In genomic region chr8:12822892-12823291, GRCm38 (mm10) we compare ENCODE assay signal across 20 mouse cellular contexts. TPM values are rescaled to one million over a fixed set of nuclear protein-coding genes. Genes with fewer than 3 reads are reported as not detected.
A peak's percentile ranks its signal among the peaks of the same experiment; 100 is the strongest.
DNase-seq lines count a peak whose midpoint lies in the region; ATAC-seq lines count a peak whose summit lies in the region.
"Had no signal": no experiment of that assay in that cellular context is flagged by ENCODE, and none has a peak within 500 bp of the region (broad histone marks: within the 10 kb centered on the region; RNA-seq: fewer than 3 reads in every experiment).

No protein-coding gene starts in this region.

- intact Hi-C loops in heart, postnatal 10 days (cut with DNase I) = no loop called here

- no peaks in the 10 kb centered on the region for H3K9me3 ChIP-seq in heart, embryonic 15.5 days (replicated peaks)
- H3K9me3 ChIP-seq in kidney, embryonic 16.5 days (ENCODE audit: low read length) = no peaks in the 10 kb centered on the region
- no peaks in the 10 kb centered on the region for H3K9me3 ChIP-seq in limb, embryonic 15.5 days
- H3K9me3 ChIP-seq: embryonic facial prominence, embryonic 10.5 days; forebrain, embryonic 13.5 days; heart, embryonic 12.5 days; hindbrain, embryonic 15.5 days had no signal

- WGBS in heart, embryonic 15.5 days = 41% methylated on average over 7 of the region's 7 CpGs
- 44% methylated on average over 7 of the region's 7 CpGs for WGBS in kidney, embryonic 16.5 days
- 60% methylated on average over 7 of the region's 7 CpGs for WGBS in limb, embryonic 15.5 days

- H3K36me3 ChIP-seq in heart, embryonic 15.5 days = peaks cover 18% of the 10 kb centered on the region; the same call in 1 of the 2 replicates
- peaks cover 17% of the 10 kb centered on the region; the same call in 1 of the 2 replicates for H3K36me3 ChIP-seq in kidney, embryonic 16.5 days (ENCODE audit: insufficient read depth, low read length)
- peaks cover 79% of the 10 kb centered on the region for H3K36me3 ChIP-seq in limb, embryonic 15.5 days

- no peak overlapping the region for H3K9ac ChIP-seq in heart, embryonic 15.5 days
- H3K9ac ChIP-seq in kidney, embryonic 16.5 days (replicated peaks; ENCODE audit: low read length) = no peak overlapping the region
- H3K9ac ChIP-seq in limb, embryonic 15.5 days = no peak overlapping the region
- H3K9ac ChIP-seq: forebrain, embryonic 13.5 days; forebrain, postnatal 0 days; heart, embryonic 12.5 days; hindbrain, embryonic 15.5 days had no signal

- no peak overlapping the region for H3K4me2 ChIP-seq in heart, embryonic 15.5 days
- H3K4me2 ChIP-seq in kidney, embryonic 16.5 days (replicated peaks; ENCODE audit: low read depth, low read length) = no peak overlapping the region
- no peak overlapping the region for H3K4me2 ChIP-seq in limb, embryonic 15.5 days
- H3K4me2 ChIP-seq: forebrain, embryonic 13.5 days; heart, embryonic 12.5 days; hindbrain, embryonic 15.5 days had no signal

- ATAC-seq in heart, embryonic 15.5 days (replicated peaks; ENCODE audit: insufficient number of reproducible peaks, insufficient read depth, low FRiP score, low read depth) = no peak
- peak; percentile 50; the same call in 1 of the 2 replicates for ATAC-seq in kidney, embryonic 16.5 days (ENCODE audit: low FRiP score, low TSS enrichment)
- 0 out of 2 replicates have a peak, but pooled peaks have one; percentile 21 for ATAC-seq in limb, embryonic 15.5 days (ENCODE audit: insufficient number of reproducible peaks, low FRiP score, low TSS enrichment, low read depth)
- ATAC-seq: forebrain, embryonic 13.5 days; forebrain, postnatal 0 days had no signal

- H3K27me3 ChIP-seq in heart, embryonic 15.5 days = no peaks in the 10 kb centered on the region
- no peaks in the 10 kb centered on the region for H3K27me3 ChIP-seq in kidney, embryonic 16.5 days (ENCODE audit: insufficient read depth, low read length)
- no peaks in the 10 kb centered on the region for H3K27me3 ChIP-seq in limb, embryonic 15.5 days
- H3K27me3 ChIP-seq: forebrain, embryonic 13.5 days; heart, embryonic 12.5 days; hindbrain, embryonic 15.5 days had no signal

- no peak overlapping the region for H3K4me3 ChIP-seq in heart, embryonic 15.5 days
- no peak overlapping the region for H3K4me3 ChIP-seq in kidney, embryonic 16.5 days (ENCODE audit: low read length)
- H3K4me3 ChIP-seq in limb, embryonic 15.5 days = no peak overlapping the region
- H3K4me3 ChIP-seq: embryonic facial prominence, embryonic 10.5 days; forebrain, embryonic 13.5 days; heart, adult 2 months; heart, embryonic 12.5 days; hindbrain, embryonic 15.5 days had no signal

- H3K27ac ChIP-seq in heart, embryonic 15.5 days = peak overlapping the region; percentile 55; the same call in 1 of the 2 replicates
- H3K27ac ChIP-seq in kidney, embryonic 16.5 days (ENCODE audit: low read length) = no peak overlapping the region
- no peak overlapping the region for H3K27ac ChIP-seq in limb, embryonic 15.5 days
- H3K27ac ChIP-seq: embryonic facial prominence, embryonic 10.5 days; forebrain, embryonic 13.5 days; heart, adult 2 months; hindbrain, embryonic 15.5 days had no signal

- no peak for DNase-seq in heart, postnatal 10 days
- no peak for DNase-seq in kidney, postnatal 36 days
- DNase-seq in 3T3-L1 (ENCODE audit: low read depth, low spot score) = peak; percentile 67
- DNase-seq in right cerebral cortex, postnatal 14 days = no peak
- DNase-seq: adrenal gland, adult 2 months; adrenal gland, postnatal 25 days; cerebellum, adult 18-20 months; cerebellum, postnatal 10 days; forebrain, postnatal 0 days; gastrocnemius, postnatal 14 days; heart, adult 2 months; heart, postnatal 14 days had no signal

- H3K4me1 ChIP-seq in heart, embryonic 15.5 days (replicated peaks) = peaks cover 35% of the 10 kb centered on the region
- no peaks in the 10 kb centered on the region for H3K4me1 ChIP-seq in kidney, embryonic 16.5 days (ENCODE audit: insufficient read depth, low read length)
- no peaks in the 10 kb centered on the region for H3K4me1 ChIP-seq in limb, embryonic 15.5 days
- H3K4me1 ChIP-seq: forebrain, embryonic 13.5 days; hindbrain, embryonic 15.5 days had no signal

RNA-seq across cellular contexts. Expression of gene Mcf2l, which starts 50.7 kb away (rescaled TPM):
- 9.0 and 9.9 TPM in 2 replicates for polyA plus RNA-seq in heart, embryonic 15.5 days (2015; fragmentation: Nextera tagmentation; extraction: Ambion mirVana)
- 10 to 100 TPM; 56.4 to 88.8 TPM for total RNA-seq in heart, postnatal 10 days (2021)
- polyA plus RNA-seq in kidney, embryonic 16.5 days (2015; fragmentation: Nextera tagmentation; extraction: Ambion mirVana) = 21.5 and 24.1 TPM in 2 replicates
- 9.5 and 11.0 TPM in 2 replicates for polyA plus RNA-seq in limb, embryonic 15.5 days (2015; fragmentation: Nextera tagmentation; extraction: Ambion mirVana)
- total RNA-seq: CH12.LX had no signal
